Mouse (Mus musculus) urinary bladder, postnatal 14 days (tissue): ENCODE results near the gene C3.
A peak's percentile ranks its signal among the peaks of the same experiment; 100 is the strongest.

Experiments used
- DNase-seq: peaks from one replicate; pipeline ENCODE4 v3.0.0; 2021; ENCODE audit warnings: low spot score

C3 gene

DNA sequence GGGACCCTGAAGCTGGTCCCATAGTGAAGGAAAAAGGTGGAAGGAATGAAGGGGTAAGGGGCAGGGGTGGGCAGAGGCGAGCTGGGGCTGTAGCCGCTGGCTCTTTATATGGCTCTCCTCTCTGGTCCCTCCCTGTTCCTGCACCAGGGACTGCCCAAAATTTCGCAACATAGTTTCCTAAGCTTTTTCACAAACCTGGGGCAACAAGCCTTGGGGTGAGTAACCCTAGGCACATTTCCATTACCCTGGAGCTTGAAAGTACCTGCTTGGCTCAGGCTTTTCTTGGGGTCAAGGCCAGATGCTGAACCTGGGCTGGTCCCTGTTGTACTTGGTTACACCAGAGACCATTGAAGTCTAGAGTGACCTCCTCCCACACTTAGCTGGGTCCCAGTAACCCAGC, at the start of gene C3:
Gene C3, minus strand, starts transcription at position 123 of the 400 bp plus-strand sequence.
- DNase-seq = no peak

DNA sequence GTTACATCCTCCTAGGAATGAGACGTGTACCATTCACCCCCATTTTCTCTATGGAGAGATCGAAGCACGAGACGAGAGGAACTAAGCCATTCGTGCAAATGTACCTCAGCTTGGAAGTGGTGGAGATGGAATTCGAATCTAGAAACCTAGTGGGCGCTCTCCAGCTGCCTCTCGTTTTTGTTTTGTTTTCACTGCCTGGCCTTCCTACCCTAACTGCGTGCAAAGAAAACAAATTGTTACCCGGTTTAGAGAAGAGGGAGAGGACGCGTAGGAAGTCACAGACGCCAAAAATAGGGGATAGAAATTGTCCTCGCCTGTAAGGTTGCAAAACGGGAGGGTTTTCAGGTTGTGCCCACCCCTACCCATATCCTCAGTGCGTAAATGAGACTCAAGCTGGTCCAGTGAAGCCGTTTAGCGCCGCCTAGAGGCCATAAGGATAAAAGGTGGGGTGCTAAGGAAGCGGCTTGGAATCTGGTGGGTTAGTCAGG, 48.7 kb upstream of the C3 start:
- peak; percentile 73 for DNase-seq

DNA sequence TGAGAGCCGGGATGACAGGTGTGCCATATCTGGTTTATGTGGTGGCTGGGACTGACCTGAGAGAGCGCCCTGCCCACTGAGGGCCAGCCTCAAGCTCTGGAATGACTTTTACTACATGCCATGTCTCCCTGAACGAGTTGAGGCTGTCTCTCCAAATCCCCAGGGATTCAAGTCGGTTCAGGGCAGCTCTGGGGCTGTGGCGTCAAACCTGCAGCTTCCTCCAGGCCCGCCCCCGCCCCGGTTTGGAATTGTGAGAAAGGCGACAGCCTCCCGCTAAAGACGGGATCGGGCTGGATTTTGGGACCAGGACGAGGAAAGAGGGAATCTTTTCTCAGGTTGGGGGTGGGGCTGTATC, 48.0 kb upstream of the C3 start:
- DNase-seq = no peak

DNA sequence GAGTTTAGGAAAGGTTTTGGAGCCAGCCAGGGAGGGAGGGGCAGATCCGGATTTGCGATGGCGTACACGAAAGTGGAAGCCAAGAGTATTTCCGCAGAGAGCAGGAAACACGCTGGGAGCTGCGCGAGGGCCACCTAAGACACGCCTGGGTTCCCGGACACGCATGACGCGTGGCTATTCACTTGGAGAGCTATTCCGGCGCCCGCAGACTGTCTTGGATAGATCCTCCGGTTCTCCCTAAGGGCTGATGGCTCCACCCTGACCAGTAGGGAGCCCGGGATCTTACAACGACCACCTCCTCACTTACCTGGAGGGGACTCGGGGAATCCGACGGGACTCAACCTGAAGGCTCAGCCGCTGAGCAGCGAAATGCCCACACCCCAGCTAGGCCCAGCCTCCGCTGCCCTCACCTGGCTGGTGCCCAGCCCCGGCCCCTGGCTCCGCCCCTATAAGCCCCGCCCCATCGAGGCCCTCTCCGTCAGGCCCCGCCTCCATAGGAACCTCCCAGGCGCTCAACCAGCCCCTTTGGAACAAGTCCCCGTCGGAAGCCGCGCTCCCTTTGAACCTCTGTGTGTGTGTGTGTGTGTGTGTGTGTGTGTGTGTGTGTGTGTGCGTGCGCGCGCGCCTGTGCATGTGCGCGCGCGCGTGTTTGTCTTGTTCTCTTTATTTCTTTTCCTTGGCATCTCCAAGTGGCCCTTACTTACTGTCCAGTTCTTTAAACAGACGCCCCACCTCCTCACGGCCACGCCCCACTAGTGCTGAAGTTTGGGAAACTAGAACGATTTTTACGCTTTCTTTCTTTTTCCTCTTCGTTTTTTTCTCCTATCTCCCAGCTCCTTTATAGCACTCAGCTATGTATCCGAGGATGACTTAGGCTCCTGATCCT, 47.4 kb upstream of the C3 start:
- peak; percentile 96 for DNase-seq

DNA sequence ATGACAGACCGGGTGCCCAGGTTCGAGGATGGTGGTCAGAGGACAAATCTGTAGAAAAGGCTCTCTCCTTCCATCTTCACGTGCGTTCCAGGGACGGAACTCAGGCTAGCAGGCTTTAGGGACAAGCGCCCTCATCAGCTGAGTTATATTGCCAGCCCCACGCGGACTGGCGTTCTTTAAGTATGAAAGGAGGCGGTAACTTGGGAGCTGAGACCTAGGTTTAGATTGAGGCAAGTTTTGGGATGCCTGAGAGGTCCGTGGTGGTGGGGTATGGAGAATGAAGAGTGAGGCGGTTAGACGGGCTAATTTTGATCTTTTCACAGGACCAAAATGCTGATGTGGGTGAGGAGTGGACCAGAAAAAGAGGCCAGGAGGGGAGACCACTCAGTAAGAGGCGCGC, 46.8 kb upstream of the C3 start:
- no peak for DNase-seq

DNA sequence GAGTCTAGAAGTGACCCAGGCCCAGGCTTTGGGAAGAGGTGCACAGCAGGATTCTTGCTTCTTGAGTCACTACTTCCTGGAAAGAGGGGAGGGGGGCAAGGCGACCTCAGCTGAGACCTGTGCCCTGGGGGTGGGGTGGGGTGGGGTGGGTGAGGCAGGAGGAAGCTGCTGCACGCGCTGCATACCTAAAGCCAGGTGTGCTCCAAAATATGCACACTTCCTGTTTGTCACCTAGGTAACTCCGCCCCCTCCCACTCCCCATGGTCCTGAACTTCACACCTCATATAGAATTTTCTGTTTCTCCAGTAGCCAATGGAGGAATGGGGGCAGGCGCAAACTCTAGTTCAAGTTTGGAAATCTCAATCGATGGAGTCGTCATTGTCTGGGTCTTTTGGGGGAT, 45.9 kb upstream of the C3 start:
- no peak for DNase-seq

DNA sequence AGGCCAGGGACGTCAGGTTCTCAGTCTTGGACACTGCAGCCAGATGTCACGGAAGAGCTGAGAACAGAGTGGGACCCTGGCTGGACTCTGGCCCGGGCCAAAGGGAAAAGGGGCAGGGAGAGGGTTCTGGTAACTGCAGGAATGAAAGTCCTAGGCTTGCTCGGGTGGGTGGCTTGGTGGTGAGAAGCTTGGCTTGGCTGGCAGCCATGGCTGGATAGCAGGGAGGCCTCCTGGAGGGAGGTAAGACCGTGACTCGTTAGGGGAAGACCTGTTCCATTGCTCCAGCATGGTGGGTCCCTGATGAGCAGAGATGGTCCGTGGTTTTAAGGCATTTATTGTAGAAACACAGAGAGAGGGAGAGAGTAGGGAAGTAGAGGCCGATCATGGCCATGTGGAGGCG, 43.4 kb upstream of the C3 start:
- no peak for DNase-seq

DNA sequence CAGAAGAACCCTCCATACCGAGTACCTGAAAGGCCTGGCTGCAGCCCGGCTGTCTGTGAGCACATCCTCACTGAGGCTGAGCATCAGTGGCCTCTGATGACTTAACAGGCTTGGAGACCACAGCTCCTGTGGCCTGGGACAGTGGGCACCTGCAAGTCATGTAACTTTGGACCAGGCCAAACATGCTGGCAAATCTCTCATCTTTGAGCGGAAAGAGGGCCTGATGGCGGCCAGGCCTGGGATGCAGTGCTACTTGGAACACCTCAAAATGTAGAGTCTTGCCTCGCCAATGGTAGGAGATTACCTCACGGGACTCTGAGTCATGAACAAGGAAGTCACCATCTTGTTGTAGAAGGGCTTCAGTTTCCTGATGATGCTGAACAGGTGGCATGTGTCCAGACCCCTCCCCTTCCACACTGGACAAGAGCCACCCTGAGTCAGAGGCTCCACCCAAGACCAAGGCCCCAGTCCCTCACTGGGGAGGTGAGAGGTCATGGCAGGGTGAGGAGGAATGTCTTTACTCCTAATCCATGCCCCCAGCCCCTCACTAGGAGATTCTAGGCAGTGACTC, 39.7 kb upstream of the C3 start:
- DNase-seq = peak; percentile 50

DNA sequence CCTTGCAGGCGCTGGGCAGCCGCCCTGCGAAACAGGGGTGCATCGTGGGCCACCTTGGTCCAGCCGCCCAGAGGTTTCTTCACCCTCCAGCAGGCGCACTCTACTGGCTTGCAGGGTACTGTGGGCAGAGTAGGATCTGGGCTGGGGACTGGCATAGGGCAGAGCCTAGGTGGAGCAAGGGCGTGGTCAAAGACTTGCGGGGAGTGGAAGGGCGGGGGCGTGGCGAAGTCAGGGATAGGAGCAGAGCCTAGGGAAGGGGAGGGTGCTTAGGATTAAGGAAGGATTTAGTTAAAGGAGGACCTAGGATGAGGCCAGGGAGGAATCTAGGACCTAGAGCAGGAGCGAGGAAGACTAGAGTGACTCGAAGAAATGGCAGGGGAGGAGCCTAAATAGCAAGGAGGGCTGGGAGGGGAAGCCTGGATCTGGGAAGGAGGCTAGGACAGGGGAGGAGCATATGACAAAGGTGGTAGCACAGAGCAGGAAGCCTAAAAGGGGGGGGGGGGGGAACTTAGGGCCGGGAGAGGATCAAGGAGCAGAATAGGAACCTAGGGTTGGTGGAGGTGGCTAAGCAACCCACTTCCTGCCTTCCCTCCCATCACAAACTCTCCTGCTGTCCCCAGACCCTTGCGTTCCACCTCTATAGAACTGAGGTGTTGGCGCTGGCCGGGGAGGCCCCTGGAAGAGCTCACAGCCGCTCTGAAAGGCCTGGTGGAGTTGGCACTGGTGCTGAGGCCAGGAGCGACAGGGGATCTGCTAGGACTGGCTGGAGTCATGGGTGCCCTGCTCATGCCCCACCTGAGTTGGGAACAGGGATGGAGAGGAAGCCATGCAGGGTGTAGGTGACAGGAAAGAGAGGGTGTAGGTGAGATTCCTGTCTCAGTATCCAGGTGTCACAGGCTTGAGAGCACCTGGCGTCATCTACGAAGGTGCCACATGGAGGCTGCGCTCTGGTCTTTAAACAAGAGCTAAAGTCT, 37.3 kb upstream of the C3 start:
- DNase-seq = peak; percentile 91

DNA sequence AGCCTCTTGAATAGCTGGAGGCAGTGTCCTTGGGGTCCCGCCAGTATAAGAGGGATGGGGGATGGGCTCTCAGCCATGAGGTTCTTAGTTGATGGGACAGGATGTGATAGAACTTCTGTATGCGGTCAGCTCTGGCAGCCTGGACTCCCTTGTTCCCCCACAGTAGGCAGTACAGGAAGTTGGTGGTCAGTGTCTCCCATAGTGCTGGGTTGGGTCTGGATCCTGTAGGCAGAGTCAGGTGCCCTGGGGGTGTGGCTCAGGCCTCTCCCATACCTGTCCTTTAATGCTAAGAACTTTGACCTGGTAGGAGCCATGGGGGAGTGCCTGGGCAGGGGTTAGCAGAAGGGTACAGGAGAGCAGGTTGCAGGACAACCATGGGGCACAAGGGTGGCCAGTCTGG, 36.2 kb upstream of the C3 start:
- no peak for DNase-seq

DNA sequence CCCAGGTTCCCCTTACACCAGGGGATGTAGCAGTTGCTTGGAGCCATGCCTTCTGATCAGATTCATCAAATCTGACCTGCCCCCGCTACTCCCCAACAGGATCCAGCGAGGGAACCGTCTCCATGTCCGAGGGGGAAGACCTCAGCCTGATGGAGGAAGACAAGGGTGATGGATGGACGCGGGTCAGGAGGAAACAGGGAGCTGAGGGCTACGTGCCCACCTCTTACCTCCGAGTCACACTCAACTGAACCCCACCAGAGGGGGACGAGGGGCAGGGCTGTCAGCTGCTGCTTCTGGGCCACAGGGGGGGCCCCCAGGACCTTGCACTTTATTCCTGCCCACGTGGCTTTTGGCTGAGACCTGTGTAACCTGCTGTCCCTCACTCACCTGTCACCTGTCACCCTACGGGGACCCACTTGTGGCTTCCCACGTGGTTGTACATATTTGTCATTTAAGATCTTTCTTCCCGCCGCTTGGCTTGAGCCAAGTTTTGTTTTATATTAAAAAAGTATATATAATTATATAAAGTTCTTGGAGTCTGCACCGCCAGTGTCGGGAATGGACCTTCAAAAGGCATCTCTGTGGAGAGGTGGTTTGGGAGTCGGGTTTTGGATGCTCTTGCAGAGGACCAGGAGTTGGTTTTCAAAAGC, 35.1 kb upstream of the C3 start:
- no peak for DNase-seq

DNA sequence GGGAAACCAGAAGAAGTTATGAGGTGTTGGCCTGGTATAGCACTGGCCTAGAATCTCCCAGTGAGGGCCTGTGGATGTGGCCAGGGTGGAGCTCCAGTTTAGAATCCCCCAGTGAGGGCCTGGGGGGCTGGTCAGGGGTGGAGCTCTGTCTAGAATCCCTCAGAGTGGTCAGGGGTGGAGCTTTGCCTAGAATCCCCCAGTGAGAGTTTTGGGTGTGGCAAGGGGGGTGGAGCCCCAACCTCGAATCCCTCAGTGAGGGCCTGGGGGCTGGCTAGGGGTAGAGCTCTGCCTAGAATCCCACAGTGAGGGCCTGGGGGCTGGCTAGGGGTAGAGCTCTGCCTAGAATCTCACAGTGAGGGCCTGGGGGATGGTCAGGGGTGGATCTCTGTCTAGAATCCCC, 33.9 kb upstream of the C3 start:
- no peak for DNase-seq

DNA sequence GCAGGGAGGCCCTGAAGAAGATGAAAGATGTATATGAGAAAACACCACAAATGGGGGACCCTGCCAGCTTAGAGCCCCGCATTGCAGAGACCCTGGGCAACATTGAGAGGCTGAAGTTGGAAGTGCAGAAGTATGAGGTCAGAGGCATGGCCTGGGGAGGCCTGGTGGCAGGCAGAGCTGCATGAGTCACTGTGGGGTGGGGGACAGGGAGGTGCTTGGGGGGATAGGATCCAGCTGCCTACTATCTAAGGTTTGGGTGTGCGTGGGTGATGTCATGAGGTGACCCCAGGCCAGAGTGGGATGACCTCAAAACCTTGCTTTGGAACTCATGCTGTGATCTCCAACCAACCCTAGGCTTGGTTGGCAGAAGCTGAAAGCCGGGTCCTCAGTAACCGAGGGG, 33.4 kb upstream of the C3 start:
- DNase-seq = no peak

DNA sequence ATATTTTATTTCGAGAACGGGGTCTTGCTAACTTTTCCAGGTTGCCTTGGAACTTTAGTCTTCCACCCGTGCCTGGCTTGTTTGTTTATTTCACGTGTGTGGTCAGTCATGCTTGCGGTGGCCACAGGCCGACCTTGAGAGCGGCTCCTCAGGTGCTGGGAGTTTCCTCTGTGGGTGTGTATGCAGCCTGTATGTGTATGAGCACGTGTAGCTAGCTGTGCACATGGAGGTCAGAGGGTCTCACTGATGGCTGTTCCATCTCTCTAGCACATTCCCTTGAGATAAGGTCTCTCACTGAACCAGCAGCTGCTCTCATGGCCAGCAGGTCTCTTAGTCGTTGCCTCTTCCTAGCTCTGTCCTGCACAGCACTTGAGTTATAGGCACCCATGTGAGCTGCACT, 32.4 kb upstream of the C3 start:
- DNase-seq = no peak

DNA sequence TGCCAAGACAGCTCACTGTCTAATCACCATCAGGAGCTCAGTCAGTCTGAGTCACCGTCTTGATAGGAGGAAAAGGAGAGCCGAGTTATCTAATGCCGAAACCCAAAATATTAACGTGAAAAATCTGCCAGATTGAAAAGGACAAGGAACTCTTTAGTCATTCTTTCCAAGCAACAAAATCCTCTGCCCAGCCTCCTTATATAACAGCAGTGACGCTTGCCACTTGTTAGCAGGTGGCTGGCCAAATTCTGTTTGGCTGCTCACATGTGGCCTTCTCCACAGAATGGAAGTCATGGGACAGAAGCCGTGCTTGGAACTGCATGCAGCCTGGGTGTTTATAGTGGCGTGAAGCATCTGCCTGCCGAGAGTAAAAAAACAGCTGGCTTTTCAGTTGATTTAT, 31.8 kb upstream of the C3 start:
- no peak for DNase-seq

DNA sequence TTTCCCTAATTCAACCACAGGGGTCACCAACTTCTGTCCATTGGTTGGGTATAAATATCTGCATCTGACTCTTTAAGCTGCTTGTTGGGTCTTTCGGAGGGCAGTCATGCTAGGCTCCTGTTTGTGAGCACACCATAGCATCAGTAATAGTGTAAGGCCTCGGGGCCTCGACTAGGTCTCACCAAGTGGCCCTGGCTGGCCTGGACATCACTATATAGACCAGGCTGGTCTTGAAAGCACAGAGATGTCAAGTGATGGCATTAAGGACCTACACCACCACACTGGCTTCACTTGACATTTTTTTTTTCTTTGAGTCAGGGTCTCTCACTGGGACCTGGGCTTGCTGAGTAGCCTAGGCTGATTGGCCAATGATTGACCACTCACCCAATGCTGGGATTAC, 30.3 kb upstream of the C3 start:
- no peak for DNase-seq

DNA sequence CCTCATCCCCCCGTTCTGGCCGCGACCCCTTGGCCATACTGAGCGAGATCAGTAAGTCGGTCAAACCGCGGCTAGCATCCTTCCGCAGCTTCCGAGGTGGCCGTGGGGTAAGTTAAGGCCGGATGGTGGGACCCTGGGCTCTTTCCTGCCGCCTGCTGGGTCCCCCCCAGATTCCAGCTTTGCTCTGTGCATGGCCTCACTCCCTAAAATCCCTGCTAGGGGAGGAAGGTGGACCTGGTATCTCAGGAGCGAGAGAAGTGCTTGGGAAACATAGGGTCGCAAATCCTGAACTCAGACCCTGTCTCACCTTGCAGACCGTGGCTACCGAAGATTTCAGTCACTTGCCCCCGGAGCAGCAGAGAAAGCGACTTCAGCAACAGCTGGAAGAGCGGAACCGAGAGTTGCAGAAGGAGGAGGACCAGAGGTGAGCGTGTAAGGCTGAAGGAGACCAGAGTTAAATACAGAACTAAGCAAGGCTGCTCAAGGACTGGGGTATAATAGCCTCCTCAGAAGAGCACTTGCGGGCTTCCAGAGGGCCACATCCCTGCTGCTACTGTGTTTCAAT, 29.1 kb upstream of the C3 start:
- DNase-seq = no peak

DNA sequence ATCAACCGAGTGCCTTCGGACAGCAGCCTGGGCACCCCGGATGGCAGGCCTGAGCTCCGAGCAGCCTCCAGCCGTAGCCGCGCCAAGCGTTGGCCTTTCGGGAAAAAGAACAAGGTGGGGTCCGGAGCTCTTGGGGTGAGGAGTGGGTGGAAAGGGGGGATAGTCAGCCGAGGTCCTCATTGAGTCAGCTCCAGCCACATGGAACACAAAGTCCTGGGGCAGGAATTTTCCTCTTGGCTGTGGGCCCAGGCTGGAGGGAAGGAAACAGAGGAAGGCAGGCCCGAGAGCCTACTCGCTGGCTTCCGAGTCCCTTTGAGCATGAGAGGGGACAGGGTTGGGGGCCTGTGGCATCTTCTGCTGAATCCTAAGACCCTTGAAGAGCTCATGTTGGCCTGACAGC, 27.4 kb upstream of the C3 start:
- peak; percentile 54 for DNase-seq

DNA sequence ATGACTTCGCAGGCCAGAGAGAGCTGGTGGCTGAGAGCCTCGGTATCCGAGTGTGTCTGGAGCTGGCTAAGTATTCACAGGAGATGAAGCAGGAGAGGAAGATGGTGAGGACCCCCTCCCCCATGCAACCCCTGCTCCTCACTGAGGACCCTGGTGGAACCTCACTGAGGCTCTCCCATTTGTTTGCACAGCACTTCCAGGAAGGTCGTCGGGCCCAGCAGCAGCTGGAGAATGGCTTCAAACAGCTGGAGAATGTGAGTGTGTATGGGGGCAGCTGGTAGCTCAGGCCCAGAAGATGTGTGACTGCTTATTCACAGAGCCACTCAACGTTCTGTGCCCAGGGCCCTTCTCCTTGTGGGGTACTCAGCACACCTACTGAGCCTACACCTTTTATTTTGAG, 25.4 kb upstream of the C3 start:
- no peak for DNase-seq

DNA sequence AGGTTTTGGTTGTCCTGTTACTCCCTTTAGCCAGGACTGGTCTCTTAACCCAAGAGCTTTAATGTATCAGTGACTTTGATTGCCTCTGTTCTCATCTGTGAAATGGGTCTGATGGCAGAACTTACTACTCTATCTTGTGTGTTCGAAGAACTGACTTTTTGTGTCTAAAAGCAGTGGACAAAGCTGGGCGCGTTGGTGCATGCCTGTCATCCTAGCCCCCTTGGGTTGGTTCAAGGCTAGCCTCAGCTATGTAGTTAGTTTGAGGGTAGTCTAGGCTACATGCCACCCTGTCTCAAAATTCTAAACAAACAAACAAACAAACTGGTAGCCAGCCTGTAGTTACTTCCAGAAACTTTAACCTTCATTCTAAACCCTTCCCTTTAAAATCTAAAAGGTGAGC, 23.5 kb upstream of the C3 start:
- DNase-seq = no peak

DNA sequence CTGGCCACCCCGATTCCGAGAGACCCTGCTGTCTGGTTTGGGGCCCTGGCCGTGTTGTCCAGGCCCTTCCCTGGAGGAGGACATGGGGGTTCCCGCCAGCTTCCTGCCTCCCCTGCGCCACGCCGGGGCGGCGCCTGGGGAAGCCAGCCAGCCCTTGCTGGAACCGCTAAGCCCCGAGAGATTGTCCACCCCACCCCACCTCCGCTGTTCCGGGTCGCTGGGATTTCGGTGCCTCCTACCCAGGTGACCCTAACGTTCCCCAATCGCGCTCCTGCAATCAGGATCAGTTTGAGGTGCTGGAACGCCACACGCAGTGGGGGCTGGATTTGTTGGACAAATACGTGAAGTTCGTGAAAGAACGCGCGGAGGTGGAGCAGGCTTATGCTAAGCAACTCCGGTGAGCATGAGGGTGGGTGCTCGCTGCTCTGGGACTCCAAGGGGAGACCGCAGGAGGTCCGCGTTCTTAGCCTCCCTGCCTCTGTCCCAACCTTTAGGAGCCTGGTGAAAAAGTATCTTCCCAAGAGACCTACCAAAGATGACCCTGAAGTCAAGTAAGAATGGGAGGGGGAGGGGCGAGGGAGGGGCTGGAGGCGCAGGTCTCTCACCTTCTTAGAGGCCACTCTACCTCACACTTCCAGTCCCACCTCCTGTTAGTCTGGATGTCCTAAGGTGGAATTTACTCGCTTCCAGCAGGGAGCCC, 22.7 kb upstream of the C3 start:
- DNase-seq = peak; percentile 69
